Mouse (Mus musculus) lung, postnatal 0 days (tissue): ENCODE results near the gene Cnr2.

Experiments used
- CTCF ChIP-seq: IDR thresholded peaks from 2 replicates; pipeline ENCODE4 v1.5.1; 2016; ENCODE audit warnings: antibody characterized with exemption, mild to moderate bottlenecking
- EP300 ChIP-seq: IDR thresholded peaks from 2 replicates; pipeline ENCODE4 v1.6.1; 2016; ENCODE audit warnings: antibody characterized with exemption, mild to moderate bottlenecking, control low read depth

DNA sequence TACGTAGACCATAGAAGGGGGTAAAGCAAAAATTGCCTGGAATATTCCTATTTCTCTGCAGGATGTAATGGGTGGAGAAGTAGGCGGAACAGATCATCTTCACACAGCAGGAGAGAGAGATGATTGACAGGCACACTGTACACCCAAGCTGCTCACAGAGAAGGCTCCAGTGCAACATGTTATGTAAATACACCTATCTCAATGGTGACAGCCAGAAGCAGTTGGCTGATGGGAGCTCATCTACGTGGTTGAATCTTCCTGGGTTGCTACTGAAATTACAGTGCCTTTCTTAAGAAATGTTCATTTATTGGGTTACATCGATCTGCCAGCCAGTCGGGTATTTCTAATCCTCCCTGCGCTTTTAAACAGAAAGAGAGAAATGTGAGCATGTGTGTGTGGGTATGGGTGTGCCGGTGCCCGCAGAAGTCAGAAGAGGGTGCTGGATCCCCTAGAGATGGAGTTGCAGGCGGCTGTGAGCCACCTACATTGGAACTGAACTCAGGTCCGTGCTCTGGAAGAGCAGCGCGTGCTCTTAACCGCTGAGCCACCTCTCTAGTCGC, 41.1 kb upstream of the Cnr2 start:
- no peak for TF ChIP-seq EP300
- no peak for TF ChIP-seq CTCF
